Mouse (Mus musculus) midbrain, embryonic 15.5 days (tissue): ENCODE measurements at regions not wholly inside any gene's neighbourhood (a gene's known extent, or its start where the extent isn't known, plus 50 kb on each side); places are given as distances from the start of the nearest gene placed in this dataset.

Experiments used
- ATAC-seq: fragments of 200-750 bp; cut with Nextera tagmentation; replicated peaks from 2 replicates; pipeline ENCODE4 v1.8.0; 2017; ENCODE audit warnings: moderate TSS enrichment
- H3K27ac ChIP-seq: fragments of 300-500 bp; sonication (generic); 2 replicates; pipeline ENCODE4 v1.5.1; 2015; ENCODE audit warnings: mild to moderate bottlenecking, inconsistent platforms
- H3K27me3 ChIP-seq: fragments of 300-500 bp; sonication (generic); replicated peaks from 2 replicates; pipeline ENCODE4 v1.6.1; 2015; ENCODE audit warnings: inconsistent platforms
- H3K36me3 ChIP-seq: fragments of 300-500 bp; sonication (generic); replicated peaks from 2 replicates; pipeline ENCODE4 v1.6.1; 2015; ENCODE audit warnings: inconsistent platforms
- H3K4me1 ChIP-seq: fragments of 300-500 bp; sonication (generic); 2 replicates; pipeline ENCODE4 v1.6.1; 2015; ENCODE audit warnings: inconsistent platforms
- H3K4me2 ChIP-seq: fragments of 300-500 bp; sonication (generic); 2 replicates; pipeline ENCODE4 v1.6.1; 2015; ENCODE audit warnings: inconsistent platforms, mild to moderate bottlenecking, moderate library complexity
- H3K4me3 ChIP-seq: fragments of 300-500 bp; sonication (generic); 2 replicates; pipeline ENCODE4 v1.5.1; 2015; ENCODE audit warnings: mild to moderate bottlenecking, inconsistent platforms
- H3K9ac ChIP-seq: fragments of 300-500 bp; sonication (generic); 2 replicates; pipeline ENCODE4 v1.6.1; 2015; ENCODE audit warnings: mild to moderate bottlenecking, inconsistent platforms
- H3K9me3 ChIP-seq: fragments of 300-500 bp; sonication (generic); 2 replicates; pipeline ENCODE4 v1.6.1; 2016; ENCODE audit warnings: inconsistent platforms
- WGBS: fragments of 180-500 bp; shearing (Covaris S2); methylation state at CpG from one replicate; pipeline ENCODE4 v1.1.7; 2015; ENCODE audit warnings: mixed read lengths; 5-methylcytosine and 5-hydroxymethylcytosine counted together

GRCm38 (mm10) chr10:71959584-71959983 is 612.0 kb downstream of the Ipmk start:
- Histone ChIP-seq H3K9ac (no peak overlapping the region), H3K4me2 (no peak overlapping the region), H3K27me3 (no peaks in the 10 kb centered on the region), H3K36me3 (no peaks in the 10 kb centered on the region), H3K9me3 (no peaks in the 10 kb centered on the region), H3K4me3 (no peak overlapping the region), H3K27ac (no peak overlapping the region), H3K4me1 (peaks cover 3% of the 10 kb centered on the region; the same call in 1 of the 2 replicates)
- WGBS = 58% methylated on average over 1 of the region's 1 CpGs
- peak; percentile 56; the same call in 1 of the 2 replicates for ATAC-seq

GRCm38 (mm10) chr10:71960422-71961089 is 613.0 kb downstream of the Ipmk start:
- WGBS = 67% methylated on average over 4 of the region's 4 CpGs
- H3K27me3 ChIP-seq = no peaks in the 10 kb centered on the region
- no peak overlapping the region for H3K9ac ChIP-seq
- ATAC-seq = no peak
- H3K4me3 ChIP-seq = no peak overlapping the region
- no peak overlapping the region for H3K4me2 ChIP-seq
- no peaks in the 10 kb centered on the region for H3K36me3 ChIP-seq
- H3K27ac ChIP-seq = peak overlapping the region; percentile 7
- H3K4me1 ChIP-seq = peaks cover 3% of the 10 kb centered on the region; the same call in 1 of the 2 replicates
- no peaks in the 10 kb centered on the region for H3K9me3 ChIP-seq

GRCm38 (mm10) chr10:71978035-71978434 is 630.5 kb downstream of the Ipmk start:
- Histone ChIP-seq H3K9ac (no peak overlapping the region), H3K4me3 (no peak overlapping the region)
- WGBS = 81% methylated on average over 3 of the region's 3 CpGs

GRCm38 (mm10) chr10:72002875-72003720 is 651.5 kb upstream of the Zwint start:
- no peak overlapping the region for H3K4me3 ChIP-seq
- 59% methylated on average over 9 of the region's 9 CpGs for WGBS
- no peak for ATAC-seq

More at GRCm38 (mm10) chr10:71978035-71978434, 630.5 kb downstream of the Ipmk start:
- H3K27me3 ChIP-seq = no peaks in the 10 kb centered on the region
- H3K36me3 ChIP-seq = no peaks in the 10 kb centered on the region
- H3K4me1 ChIP-seq = no peaks in the 10 kb centered on the region
- H3K4me2 ChIP-seq = no peak overlapping the region
- no peaks in the 10 kb centered on the region for H3K9me3 ChIP-seq
- no peak overlapping the region for H3K27ac ChIP-seq
- ATAC-seq = no peak

More at GRCm38 (mm10) chr10:72002875-72003720, 651.5 kb upstream of the Zwint start:
- H3K4me2 ChIP-seq = no peak overlapping the region
- no peaks in the 10 kb centered on the region for H3K36me3 ChIP-seq
- no peaks in the 10 kb centered on the region for H3K27me3 ChIP-seq
- no peaks in the 10 kb centered on the region for H3K9me3 ChIP-seq
- H3K4me1 ChIP-seq = no peaks in the 10 kb centered on the region
- H3K9ac ChIP-seq = no peak overlapping the region
- H3K27ac ChIP-seq = no peak overlapping the region
